Mouse (Mus musculus): ENCODE measurements at regions not wholly inside any gene's neighbourhood (a gene's known extent, or its start where the extent isn't known, plus 50 kb on each side); places are given as distances from the start of the nearest gene placed in this dataset.

DNA sequence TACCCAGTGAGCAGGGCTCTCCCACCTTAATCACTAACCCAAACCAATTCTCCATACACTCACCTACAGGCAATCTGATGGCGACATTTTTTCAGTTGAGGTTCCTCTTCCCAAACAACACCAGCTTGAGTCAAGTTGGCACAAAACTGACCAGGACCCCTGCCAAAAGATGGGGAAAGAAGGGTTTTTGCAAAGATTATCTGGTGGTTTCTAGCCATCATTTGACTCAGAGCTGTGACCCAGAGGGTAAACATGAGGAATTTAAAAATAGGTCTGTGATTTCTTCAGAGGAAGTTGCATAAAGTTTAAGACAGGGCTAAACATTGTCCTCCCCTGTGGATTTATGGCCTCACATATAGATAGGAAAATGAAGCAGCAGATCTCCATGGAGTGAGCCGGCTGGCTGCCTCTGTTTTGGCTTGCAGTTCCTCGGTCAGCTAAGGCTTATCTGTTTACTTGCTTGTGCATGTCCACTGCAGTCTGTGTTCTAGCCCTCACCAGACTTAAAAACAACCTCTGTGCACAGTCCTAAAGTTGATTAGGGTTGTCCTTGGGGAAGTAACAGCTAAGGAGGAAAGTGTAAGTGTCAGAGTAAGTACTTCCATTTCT is 87.7 kb upstream of the Cdc42ep3 start:
- in situ Hi-C loops (cut with MboI; ENCODE audit: low sequenced_read_pairs in 2 of 2, unreplicated experiment in 2 of 2): no loop called here

DNA sequence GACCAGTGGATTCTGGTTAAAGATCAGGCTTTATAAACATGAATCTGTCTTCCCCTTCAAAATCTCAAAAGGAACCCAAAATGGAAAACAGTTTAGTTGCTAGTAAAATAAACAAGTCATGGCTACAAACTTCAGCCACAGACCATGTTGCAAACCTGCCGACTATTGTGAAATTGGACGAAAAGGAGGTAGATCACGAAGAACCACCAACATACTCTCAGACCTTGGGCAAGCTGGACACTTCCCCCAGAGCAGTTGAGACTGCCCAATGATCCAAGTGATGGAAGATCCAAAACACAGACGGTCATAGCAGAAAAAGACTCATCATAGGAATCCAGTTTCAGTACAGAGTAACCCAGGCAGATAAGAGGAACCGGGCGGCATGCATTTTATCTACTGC is 92.3 kb upstream of the Cdc42ep3 start:
- Histone ChIP-seq H3K4me3 (ENCODE audit: insufficient read depth in 1 of 2, low read depth in 1 of 2, low read length in 2 of 2, poor library complexity in 1 of 2, severe bottlenecking in 1 of 2) (no peak overlapping the region), H3K9me3 (ENCODE audit: control insufficient read depth, insufficient read depth, low read depth, low read length) (no peaks in the 10 kb centered on the region), H3K4me1 (ENCODE audit: control insufficient read depth in 2 of 2, insufficient read depth in 2 of 2, low read length in 2 of 2, poor library complexity in 1 of 2) (no peaks in the 10 kb centered on the region), H3K36me3 (ENCODE audit: control insufficient read depth, insufficient read depth, low read length, poor library complexity, severe bottlenecking) (no peaks in the 10 kb centered on the region), H3K27ac (ENCODE audit: insufficient read depth, low read depth, low read length, poor library complexity, severe bottlenecking) (no peak overlapping the region), H3K9ac (ENCODE audit: insufficient read depth, low read depth, low read length, poor library complexity, severe bottlenecking) (no peak overlapping the region)
- no peak for DNase-seq (ENCODE audit: low read depth, low spot score)
- in situ Hi-C loops (cut with MboI; ENCODE audit: low sequenced_read_pairs in 2 of 2, unreplicated experiment in 2 of 2): no loop called here
- TF ChIP-seq CHD2 (IDR thresholded peaks at IDR 0.05; ENCODE audit: low read depth, low read length): no peak
- no peak for TF ChIP-seq ZNF384 (IDR thresholded peaks at IDR 0.05; ENCODE audit: low read depth, low read length)
- TF ChIP-seq HCFC1 (IDR thresholded peaks at IDR 0.05; ENCODE audit: borderline replicate concordance, insufficient read depth, low read length): no peak
- TF ChIP-seq MAFK (IDR thresholded peaks at IDR 0.05; ENCODE audit: insufficient read depth, low read depth, low read length): no peak
- no peak for TF ChIP-seq ZC3H11A (IDR thresholded peaks at IDR 0.05; ENCODE audit: borderline replicate concordance, low read depth, low read length)

More for the DNA sequence above, 87.7 kb upstream of the Cdc42ep3 start:
- Histone ChIP-seq H3K9ac (ENCODE audit: insufficient read depth, low read depth, low read length, poor library complexity, severe bottlenecking) (no peak overlapping the region), H3K27ac (ENCODE audit: insufficient read depth, low read depth, low read length, poor library complexity, severe bottlenecking) (no peak overlapping the region), H3K36me3 (ENCODE audit: control insufficient read depth, insufficient read depth, low read length, poor library complexity, severe bottlenecking) (no peaks in the 10 kb centered on the region), H3K9me3 (ENCODE audit: control insufficient read depth, insufficient read depth, low read depth, low read length) (no peaks in the 10 kb centered on the region), H3K4me3 (ENCODE audit: insufficient read depth in 1 of 2, low read depth in 1 of 2, low read length in 2 of 2, poor library complexity in 1 of 2, severe bottlenecking in 1 of 2) (no peak overlapping the region), H3K4me1 (ENCODE audit: control insufficient read depth in 2 of 2, insufficient read depth in 2 of 2, low read length in 2 of 2, poor library complexity in 1 of 2) (no peaks in the 10 kb centered on the region)
- no peak for DNase-seq (ENCODE audit: low read depth, low spot score)
- no peak for TF ChIP-seq ZC3H11A (IDR thresholded peaks at IDR 0.05; ENCODE audit: borderline replicate concordance, low read depth, low read length)
- TF ChIP-seq CHD2 (IDR thresholded peaks at IDR 0.05; ENCODE audit: low read depth, low read length): no peak
- no peak for TF ChIP-seq MAFK (IDR thresholded peaks at IDR 0.05; ENCODE audit: insufficient read depth, low read depth, low read length)
- no peak for TF ChIP-seq ZNF384 (IDR thresholded peaks at IDR 0.05; ENCODE audit: low read depth, low read length)
- TF ChIP-seq HCFC1 (IDR thresholded peaks at IDR 0.05; ENCODE audit: borderline replicate concordance, insufficient read depth, low read length): no peak

DNA sequence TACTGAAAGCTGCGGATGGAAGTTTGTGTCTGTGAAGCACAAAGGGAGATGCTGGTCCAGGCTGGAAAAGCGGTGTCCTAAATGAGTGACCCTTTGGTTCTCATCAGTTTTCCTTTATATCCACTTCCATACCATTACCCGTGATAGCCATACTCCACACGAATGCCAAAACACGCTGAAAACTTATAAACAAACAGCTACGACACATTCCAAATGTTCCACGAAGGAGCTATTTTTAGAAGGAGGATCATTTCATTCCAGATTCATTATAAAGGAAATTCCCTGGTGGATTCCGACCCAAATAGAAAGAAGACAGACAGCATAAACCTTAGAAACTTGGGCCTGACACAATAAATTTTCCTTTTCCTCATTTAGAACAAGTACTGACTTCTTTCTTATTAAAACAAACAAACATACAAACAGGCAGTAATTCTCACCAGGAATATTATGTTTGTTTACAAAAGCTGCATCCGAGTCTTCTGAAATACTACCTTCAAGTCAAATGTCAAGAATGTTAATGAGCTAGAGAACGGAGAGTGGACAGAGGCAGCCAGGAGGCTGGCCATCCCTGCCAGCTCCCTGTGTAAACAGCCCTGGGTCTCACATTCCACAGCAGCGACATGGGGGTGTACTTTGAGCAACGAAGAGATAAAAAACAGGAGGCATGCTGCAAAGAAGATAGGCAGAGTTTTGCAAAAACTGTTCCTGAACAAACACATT is 96.4 kb upstream of the Cdc42ep3 start:
- in situ Hi-C loops (cut with MboI; ENCODE audit: low sequenced_read_pairs in 2 of 2, unreplicated experiment in 2 of 2): no loop called here
- H3K4me3 ChIP-seq (ENCODE audit: insufficient read depth in 1 of 2, low read depth in 1 of 2, low read length in 2 of 2, poor library complexity in 1 of 2, severe bottlenecking in 1 of 2): no peak overlapping the region
- DNase-seq (ENCODE audit: low read depth, low spot score): no peak

DNA sequence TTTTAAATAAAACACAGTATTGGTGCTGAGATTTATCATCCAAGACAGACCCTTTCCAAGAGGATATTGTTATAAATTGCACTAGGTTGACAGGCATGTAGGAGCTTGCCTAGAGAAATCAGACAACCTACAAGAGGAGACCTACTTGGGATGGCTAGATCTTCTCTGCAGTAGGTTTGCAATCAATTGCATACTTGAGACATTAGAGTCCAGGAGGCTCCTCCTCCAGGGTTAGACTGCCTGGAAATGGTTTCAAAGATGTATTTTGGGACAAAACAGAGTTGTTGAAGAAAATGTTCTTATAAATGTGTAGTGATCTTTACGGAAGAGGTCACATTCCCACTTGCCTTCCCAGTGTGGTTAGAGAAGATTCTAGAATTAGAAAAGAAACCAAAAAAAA is 98.9 kb upstream of the Cdc42ep3 start:
- Histone ChIP-seq H3K9ac (ENCODE audit: insufficient read depth, low read depth, low read length, poor library complexity, severe bottlenecking) (no peak overlapping the region), H3K27ac (ENCODE audit: insufficient read depth, low read depth, low read length, poor library complexity, severe bottlenecking) (no peak overlapping the region), H3K36me3 (ENCODE audit: control insufficient read depth, insufficient read depth, low read length, poor library complexity, severe bottlenecking) (no peaks in the 10 kb centered on the region), H3K9me3 (ENCODE audit: control insufficient read depth, insufficient read depth, low read depth, low read length) (0 out of 2 replicates have a peak, but pooled peaks cover 2% of the 10 kb centered on the region), H3K4me3 (ENCODE audit: insufficient read depth in 1 of 2, low read depth in 1 of 2, low read length in 2 of 2, poor library complexity in 1 of 2, severe bottlenecking in 1 of 2) (no peak overlapping the region), H3K4me1 (ENCODE audit: control insufficient read depth in 2 of 2, insufficient read depth in 2 of 2, low read length in 2 of 2, poor library complexity in 1 of 2) (no peaks in the 10 kb centered on the region)
- in situ Hi-C loops (cut with MboI; ENCODE audit: low sequenced_read_pairs in 2 of 2, unreplicated experiment in 2 of 2): no loop called here
- TF ChIP-seq HCFC1 (IDR thresholded peaks at IDR 0.05; ENCODE audit: borderline replicate concordance, insufficient read depth, low read length) (no peak), ZC3H11A (IDR thresholded peaks at IDR 0.05; ENCODE audit: borderline replicate concordance, low read depth, low read length) (no peak), MAFK (IDR thresholded peaks at IDR 0.05; ENCODE audit: insufficient read depth, low read depth, low read length) (no peak), CHD2 (IDR thresholded peaks at IDR 0.05; ENCODE audit: low read depth, low read length) (no peak), ZNF384 (IDR thresholded peaks at IDR 0.05; ENCODE audit: low read depth, low read length) (no peak)
- DNase-seq (ENCODE audit: low read depth, low spot score): no peak

More for the DNA sequence above, 96.4 kb upstream of the Cdc42ep3 start:
- Histone ChIP-seq H3K9ac (ENCODE audit: insufficient read depth, low read depth, low read length, poor library complexity, severe bottlenecking) (no peak overlapping the region), H3K4me1 (ENCODE audit: control insufficient read depth in 2 of 2, insufficient read depth in 2 of 2, low read length in 2 of 2, poor library complexity in 1 of 2) (no peaks in the 10 kb centered on the region), H3K36me3 (ENCODE audit: control insufficient read depth, insufficient read depth, low read length, poor library complexity, severe bottlenecking) (no peaks in the 10 kb centered on the region), H3K27ac (ENCODE audit: insufficient read depth, low read depth, low read length, poor library complexity, severe bottlenecking) (no peak overlapping the region), H3K9me3 (ENCODE audit: control insufficient read depth, insufficient read depth, low read depth, low read length) (0 out of 2 replicates have a peak, but pooled peaks cover 2% of the 10 kb centered on the region)
- no peak for TF ChIP-seq MAFK (IDR thresholded peaks at IDR 0.05; ENCODE audit: insufficient read depth, low read depth, low read length)
- TF ChIP-seq ZC3H11A (IDR thresholded peaks at IDR 0.05; ENCODE audit: borderline replicate concordance, low read depth, low read length): no peak
- TF ChIP-seq CHD2 (IDR thresholded peaks at IDR 0.05; ENCODE audit: low read depth, low read length): no peak
- TF ChIP-seq HCFC1 (IDR thresholded peaks at IDR 0.05; ENCODE audit: borderline replicate concordance, insufficient read depth, low read length): no peak
- TF ChIP-seq ZNF384 (IDR thresholded peaks at IDR 0.05; ENCODE audit: low read depth, low read length): no peak

All from ES-E14 (cell line).